Mouse (Mus musculus) naive thymus-derived CD4-positive, alpha-beta T cell, adult 2 months (primary cell): ENCODE measurements around the gene P2ry14.

Source experiments
- DNase-seq: peaks from one replicate; pipeline ENCODE4 v3.0.0-alpha.2; 2011; ENCODE audit warnings: low read depth

The P2ry14 gene

DNA sequence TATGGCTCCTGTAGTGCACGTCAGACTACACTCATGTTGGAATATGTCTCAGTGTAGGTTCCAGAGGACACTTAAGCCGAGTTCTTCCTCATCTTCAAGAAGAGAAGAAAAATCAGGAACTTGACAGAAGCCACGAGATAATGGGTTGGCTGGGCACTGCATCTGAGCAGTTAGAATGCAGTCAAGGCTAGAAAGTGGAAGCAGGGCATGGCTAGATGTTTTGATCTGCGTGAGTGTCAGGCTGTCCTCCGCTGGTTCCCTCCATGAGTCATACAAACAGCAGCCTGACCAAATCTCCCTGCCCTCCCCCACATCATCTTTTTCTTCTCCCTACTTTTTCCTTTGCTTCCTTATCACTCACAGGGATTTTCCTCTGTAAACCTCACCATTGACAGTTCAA is at the start of gene P2ry14:
Gene P2ry14 (minus strand): TSS at position 195 of the 400 bp plus-strand sequence.
- no peak for DNase-seq

DNA sequence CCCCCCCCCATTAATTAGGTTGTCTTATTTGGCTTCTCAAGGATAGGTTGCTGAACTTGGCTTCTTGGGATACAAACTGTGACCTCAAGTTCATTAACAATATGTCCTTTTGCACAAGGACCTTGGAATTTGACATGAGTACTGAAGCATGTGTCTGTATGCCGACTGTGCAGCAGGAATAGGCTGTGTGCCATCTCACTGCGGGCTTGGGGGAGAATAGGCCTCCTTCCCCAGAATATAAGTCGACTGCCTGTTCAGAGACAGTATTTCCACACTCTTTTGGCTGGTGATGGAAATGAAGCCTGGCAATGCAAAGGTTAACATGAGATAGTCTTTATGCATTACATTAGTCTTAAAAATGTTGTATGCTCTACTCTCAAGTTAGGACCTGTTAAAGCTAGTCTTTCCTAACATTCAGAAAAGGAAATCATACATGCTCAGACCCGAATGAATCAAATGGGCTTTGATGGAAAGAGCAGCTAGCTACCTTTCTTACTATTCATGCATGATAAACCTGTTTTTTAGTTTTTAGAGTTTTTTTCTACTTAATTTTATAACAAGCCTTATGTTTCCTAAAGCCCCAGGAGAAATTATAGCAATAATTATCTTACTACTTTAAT is 44.0 kb upstream of the P2ry14 start:
- DNase-seq, result no peak

DNA sequence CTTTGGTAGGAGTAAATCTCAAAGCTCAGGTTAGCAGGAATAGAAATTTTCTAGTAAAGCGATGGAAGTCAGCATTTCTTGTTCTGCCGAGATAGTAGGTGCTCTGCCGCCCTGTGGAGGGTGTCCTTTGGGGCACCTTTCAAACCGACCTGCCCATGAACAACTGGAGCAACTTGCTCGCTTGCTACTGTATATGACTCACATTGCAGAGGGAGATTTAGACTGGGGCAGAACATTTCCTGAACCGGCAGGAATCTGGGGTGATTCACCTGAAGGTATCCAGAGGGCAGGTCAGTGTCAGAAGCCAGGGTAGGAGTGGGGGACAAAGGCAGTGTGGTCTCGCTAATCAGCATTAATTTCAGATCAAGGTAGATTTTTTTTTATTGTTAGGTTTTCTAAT is 41.5 kb upstream of the P2ry14 start, which contains the start of gene Gpr87:
Gene Gpr87 (minus strand): TSS at position 167 of the 400 bp plus-strand sequence.
- DNase-seq, result no peak

DNA sequence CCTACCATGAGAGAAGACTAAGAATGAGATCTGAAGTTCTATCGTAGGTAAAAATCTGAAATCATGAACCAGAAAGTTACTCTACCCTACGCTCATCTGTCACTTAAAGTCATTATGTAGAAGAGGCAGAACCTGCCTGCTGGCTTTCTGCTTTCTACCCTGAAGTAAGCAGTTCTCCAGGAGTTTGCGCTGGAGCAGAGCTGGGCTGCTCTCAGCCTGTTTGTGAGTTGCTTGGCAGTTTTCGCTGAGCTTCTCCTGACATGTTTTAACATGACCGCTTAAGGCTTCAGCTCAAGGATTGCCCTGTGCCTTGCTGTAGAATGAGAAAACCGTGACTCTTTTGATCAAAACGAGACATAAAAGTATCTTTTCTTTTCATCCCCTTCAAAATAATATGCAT is 40.7 kb upstream of the P2ry14 start:
- no peak for DNase-seq

- no peak for DNase-seq
Measured at GRCm38 (mm10) chr3:59191674-59192073, 38.3 kb upstream of the P2ry14 start.

GRCm38 (mm10) chr3:59187336-59187735 is 33.9 kb upstream of the P2ry14 start:
- no peak for DNase-seq

- DNase-seq, result no peak
Measured at GRCm38 (mm10) chr3:59185662-59186061, 32.2 kb upstream of the P2ry14 start.

- no peak for DNase-seq
Measured at GRCm38 (mm10) chr3:59182129-59182528, 28.7 kb upstream of the P2ry14 start.

GRCm38 (mm10) chr3:59181134-59181533 is 27.7 kb upstream of the P2ry14 start:
- no peak for DNase-seq

DNA sequence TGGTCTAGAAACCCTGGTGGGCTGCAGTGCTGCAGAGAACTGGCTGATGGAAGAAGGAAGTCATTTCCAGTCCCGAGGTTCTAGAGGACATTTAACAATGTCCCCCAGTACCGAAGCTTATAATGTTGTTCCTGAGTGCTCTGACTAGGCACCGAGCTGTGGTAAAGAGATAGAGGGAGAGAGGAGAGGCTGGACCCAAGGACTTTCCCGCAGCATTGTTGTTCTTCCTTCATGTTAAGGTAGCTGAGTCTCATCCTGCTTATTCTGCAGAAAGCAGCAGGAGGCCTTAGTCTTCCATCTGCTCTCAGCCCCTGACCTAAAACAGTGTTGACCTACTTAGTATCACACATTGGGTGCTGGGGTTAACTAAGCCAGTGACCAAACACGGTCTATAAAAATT is 23.5 kb upstream of the P2ry14 start:
- DNase-seq, result no peak

- DNase-seq, result peak; percentile 77
Measured at GRCm38 (mm10) chr3:59175234-59175633, 21.8 kb upstream of the P2ry14 start.

DNA sequence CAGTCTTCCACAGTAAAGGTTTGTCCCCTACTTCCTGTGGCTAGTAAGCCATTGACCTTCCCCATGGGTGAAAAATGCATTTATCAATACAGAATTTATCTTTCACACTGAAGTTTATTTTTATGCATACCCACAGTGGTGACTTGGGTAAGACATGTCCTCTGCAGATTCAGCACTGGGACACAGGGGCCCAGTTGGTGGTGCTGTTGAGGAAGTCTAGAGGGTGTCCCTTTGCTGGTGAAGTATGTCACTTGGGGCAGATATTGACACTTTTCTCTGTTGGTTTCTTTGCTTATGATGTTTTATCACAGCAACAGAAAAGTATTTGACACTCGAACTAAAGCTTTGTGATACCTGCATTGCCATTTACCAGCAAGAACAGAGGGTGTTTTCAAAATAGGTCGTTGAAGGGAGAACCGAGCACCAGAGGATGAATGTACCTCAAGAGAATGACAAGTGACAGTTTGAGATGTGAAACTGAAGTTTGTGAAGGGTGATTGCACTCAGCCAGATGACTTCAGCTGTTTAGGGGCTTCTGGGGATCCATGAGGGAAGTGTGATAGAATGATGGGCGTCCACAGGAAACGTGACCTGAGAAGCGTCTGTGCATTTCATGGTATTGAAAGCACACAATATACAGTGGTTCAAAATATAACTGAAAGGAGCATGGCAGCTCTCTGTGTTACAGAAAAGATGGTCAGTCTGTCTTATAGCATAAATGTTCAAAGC is 21.2 kb upstream of the P2ry14 start:
- DNase-seq, result no peak

GRCm38 (mm10) chr3:59169921-59170627 is 16.7 kb upstream of the P2ry14 start:
- DNase-seq, result no peak

GRCm38 (mm10) chr3:59169215-59169614 is 15.8 kb upstream of the P2ry14 start:
- DNase-seq, result peak; percentile 19

DNA sequence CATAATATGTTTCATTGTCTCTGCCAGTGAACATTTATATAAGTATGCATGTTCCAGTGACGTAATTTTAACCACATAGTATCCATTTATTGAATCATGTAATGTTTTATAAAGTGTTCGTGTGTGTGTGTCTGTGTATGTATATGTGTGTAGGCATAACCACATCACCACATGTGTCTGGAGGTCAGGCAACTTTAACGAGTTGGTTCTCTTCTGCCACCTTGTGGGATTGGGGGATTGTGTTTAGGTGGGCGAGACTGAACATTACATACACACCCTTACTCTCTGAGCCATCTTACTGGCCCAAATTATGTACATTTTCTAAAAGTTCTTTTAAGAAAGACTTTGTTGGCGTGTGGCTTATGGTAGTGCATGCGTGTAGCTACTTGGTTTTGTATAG is 15.1 kb upstream of the P2ry14 start:
- DNase-seq, result peak; percentile 17

DNA sequence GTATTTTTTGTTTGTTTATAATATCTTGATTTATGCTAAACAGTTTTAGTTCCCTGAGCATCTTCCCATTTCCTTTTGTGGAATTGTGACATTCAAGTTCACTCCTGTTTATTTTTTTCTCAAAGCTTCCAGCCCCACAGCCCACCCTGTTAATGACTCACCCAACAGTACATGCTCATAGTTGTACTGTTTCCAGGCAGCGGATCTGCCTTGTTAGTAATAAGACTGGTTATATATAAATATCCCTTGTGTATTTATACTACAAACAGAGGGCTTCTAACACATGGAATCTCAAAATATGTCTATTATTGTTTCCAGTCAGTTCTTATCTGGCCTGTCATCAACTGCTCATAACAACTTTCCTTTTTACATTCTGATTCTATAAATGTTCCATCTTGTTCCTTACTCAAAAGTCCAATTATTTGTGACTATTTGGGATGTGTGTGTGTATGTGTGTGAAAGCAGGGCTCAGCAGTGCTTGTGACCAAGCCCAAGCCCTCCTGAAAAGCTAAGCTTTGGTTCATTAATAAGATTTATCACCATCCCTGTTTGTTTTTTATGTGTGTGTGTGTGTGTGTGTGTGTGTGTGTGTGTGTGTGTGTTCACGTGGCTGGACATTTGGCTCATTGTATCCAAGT is 14.1 kb upstream of the P2ry14 start:
- DNase-seq, result no peak

DNA sequence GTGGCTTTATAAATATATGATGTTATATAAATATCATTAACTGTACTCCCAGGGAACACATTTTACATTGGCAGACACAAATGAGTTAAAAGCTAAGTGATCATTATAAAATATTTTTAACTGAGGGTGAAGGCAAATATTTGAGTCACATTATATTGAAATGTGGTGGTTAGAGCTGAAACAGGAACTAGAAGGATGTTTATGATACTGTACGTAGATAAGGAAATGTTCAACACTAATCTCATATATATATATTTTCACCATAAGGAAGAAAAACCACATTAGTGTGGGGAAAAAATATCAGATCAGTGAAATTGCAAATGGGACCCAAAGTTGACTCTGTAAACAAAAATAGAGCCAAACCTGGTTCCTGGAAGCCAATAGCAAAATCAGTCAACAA is 7.0 kb upstream of the P2ry14 start:
- no peak for DNase-seq

DNA sequence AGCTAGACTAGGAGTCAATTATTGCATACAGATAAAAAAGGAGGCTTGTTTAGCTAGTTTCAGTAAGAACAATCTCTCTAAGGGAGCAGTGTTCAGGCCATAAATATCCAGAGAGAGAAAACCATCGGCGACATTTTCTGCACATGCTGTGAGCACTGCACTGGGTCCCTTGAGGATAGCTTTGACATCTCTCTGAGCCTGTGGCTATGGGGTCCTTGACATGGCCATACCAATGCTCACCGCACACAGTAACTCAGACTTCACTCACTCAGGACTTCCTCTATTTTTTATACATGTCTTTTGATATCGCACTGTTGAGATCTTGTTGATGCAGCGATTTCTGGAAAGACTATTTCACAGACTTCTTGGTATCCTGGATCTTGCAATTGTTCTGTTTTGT is 3.6 kb upstream of the P2ry14 start:
- no peak for DNase-seq

GRCm38 (mm10) chr3:59155404-59155803 is 2.0 kb upstream of the P2ry14 start:
- DNase-seq, result no peak

GRCm38 (mm10) chr3:59154888-59155287 is 1.5 kb upstream of the P2ry14 start:
- DNase-seq, result no peak

- no peak for DNase-seq
Measured at GRCm38 (mm10) chr3:59150624-59151023, 2.8 kb downstream of the P2ry14 start.

GRCm38 (mm10) chr3:59149646-59150045 is 3.8 kb downstream of the P2ry14 start:
- no peak for DNase-seq

DNA sequence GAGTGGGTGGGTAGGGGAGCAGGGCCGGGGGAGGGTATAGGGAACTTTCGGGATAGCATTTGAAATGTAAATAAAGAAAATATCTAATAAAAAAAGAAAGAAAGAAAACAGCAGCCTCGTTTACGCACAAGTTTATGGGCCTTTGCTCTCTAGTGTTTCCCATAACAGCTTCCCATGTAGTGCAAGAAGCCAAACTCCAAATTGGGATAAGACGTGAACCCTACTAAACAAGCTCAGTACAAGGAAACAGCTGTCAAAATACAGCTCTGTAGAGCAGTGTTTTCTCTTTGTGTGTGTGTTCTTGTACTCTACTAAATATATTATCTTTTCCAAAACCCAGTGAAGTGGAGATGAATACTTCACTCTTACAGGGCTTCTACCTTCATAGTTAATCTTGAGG is 8.2 kb downstream of the P2ry14 start:
- no peak for DNase-seq
